Mouse (Mus musculus): ENCODE measurements at regions not wholly inside any gene's neighbourhood (a gene's known extent, or its start where the extent isn't known, plus 50 kb on each side); places are given as distances from the start of the nearest gene placed in this dataset.
"Not testable (repeated sequence)": the region's sequence is repeated elsewhere in the genome, so short reads cannot be mapped to it uniquely, and the experiment has no call there.

DNA sequence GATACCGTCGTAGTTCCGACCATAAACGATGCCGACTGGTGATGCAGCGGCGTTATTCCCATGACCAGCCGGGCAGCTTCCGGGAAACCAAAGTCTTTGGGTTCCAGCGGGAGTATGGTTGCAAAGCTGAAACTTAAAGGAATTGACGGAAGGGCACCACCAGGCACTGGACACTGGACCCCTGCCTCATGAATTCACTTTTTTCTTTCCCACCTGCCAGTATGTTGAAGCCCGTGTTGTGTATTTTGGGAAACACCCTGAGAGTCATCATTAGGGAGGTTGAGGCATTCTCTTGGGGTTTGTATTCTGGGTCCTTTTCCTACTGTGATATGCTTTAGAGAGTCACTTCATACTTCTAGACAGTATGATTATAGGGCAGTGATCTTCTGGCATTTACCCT lies 197.9 kb downstream of the Samd9l start:
- H3K36me3 ChIP-seq (ENCODE audit: control insufficient read depth, insufficient read depth, low read length, poor library complexity, severe bottlenecking); in situ Hi-C loops (cut with MboI; ENCODE audit: low sequenced_read_pairs in 2 of 2, unreplicated experiment in 2 of 2); H3K9me3 ChIP-seq (ENCODE audit: control insufficient read depth, insufficient read depth, low read depth, low read length); H3K4me3 ChIP-seq (ENCODE audit: insufficient read depth in 1 of 2, low read depth in 1 of 2, low read length in 2 of 2, poor library complexity in 1 of 2, severe bottlenecking in 1 of 2); DNase-seq (ENCODE audit: low read depth, low spot score); H3K9ac ChIP-seq (ENCODE audit: insufficient read depth, low read depth, low read length, poor library complexity, severe bottlenecking); H3K27ac ChIP-seq (ENCODE audit: insufficient read depth, low read depth, low read length, poor library complexity, severe bottlenecking); H3K4me1 ChIP-seq (ENCODE audit: control insufficient read depth in 2 of 2, insufficient read depth in 2 of 2, low read length in 2 of 2, poor library complexity in 1 of 2): not testable (repeated sequence)

- Histone ChIP-seq H3K4me1 (ENCODE audit: control insufficient read depth in 2 of 2, insufficient read depth in 2 of 2, low read length in 2 of 2, poor library complexity in 1 of 2) (no peaks in the 10 kb centered on the region), H3K9ac (ENCODE audit: insufficient read depth, low read depth, low read length, poor library complexity, severe bottlenecking) (no peak overlapping the region), H3K9me3 (ENCODE audit: control insufficient read depth, insufficient read depth, low read depth, low read length) (no peaks in the 10 kb centered on the region), H3K4me3 (ENCODE audit: insufficient read depth in 1 of 2, low read depth in 1 of 2, low read length in 2 of 2, poor library complexity in 1 of 2, severe bottlenecking in 1 of 2) (no peak overlapping the region), H3K27ac (ENCODE audit: insufficient read depth, low read depth, low read length, poor library complexity, severe bottlenecking) (no peak overlapping the region), H3K36me3 (ENCODE audit: control insufficient read depth, insufficient read depth, low read length, poor library complexity, severe bottlenecking) (no peaks in the 10 kb centered on the region)
- TF ChIP-seq MAFK (IDR thresholded peaks at IDR 0.05; ENCODE audit: insufficient read depth, low read depth, low read length), result no peak
- TF ChIP-seq CHD2 (IDR thresholded peaks at IDR 0.05; ENCODE audit: low read depth, low read length), result no peak
- no peak for TF ChIP-seq ZC3H11A (IDR thresholded peaks at IDR 0.05; ENCODE audit: borderline replicate concordance, low read depth, low read length)
- no peak for TF ChIP-seq HCFC1 (IDR thresholded peaks at IDR 0.05; ENCODE audit: borderline replicate concordance, insufficient read depth, low read length)
- TF ChIP-seq ZNF384 (IDR thresholded peaks at IDR 0.05; ENCODE audit: low read depth, low read length), result no peak
- in situ Hi-C loops (cut with MboI; ENCODE audit: low sequenced_read_pairs in 2 of 2, unreplicated experiment in 2 of 2), result no loop called here
- DNase-seq (ENCODE audit: low read depth, low spot score), result no peak
These were observed 198.3 kb downstream of the Samd9l start for GRCm38 (mm10) chr6:3201107-3201506.

DNA sequence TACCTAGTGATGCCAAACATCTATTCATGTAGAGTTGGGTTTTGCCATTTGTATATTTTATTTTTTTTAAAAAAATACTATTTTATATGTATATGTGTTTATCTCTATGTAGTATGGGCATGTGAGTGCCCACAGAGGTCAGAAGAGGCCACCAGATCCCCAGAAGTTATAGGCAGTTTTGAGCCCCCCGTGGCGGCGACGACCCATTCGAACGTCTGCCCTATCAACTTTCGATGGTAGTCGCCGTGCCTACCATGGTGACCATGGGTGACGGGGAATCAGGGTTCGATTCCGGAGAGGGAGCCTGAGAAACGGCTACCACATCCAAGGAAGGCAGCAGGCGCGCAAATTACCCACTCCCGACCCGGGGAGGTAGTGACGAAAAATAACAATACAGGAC lies 198.8 kb downstream of the Samd9l start:
- in situ Hi-C loops (cut with MboI; ENCODE audit: low sequenced_read_pairs in 2 of 2, unreplicated experiment in 2 of 2); H3K36me3 ChIP-seq (ENCODE audit: control insufficient read depth, insufficient read depth, low read length, poor library complexity, severe bottlenecking); H3K9ac ChIP-seq (ENCODE audit: insufficient read depth, low read depth, low read length, poor library complexity, severe bottlenecking); H3K27ac ChIP-seq (ENCODE audit: insufficient read depth, low read depth, low read length, poor library complexity, severe bottlenecking); H3K4me3 ChIP-seq (ENCODE audit: insufficient read depth in 1 of 2, low read depth in 1 of 2, low read length in 2 of 2, poor library complexity in 1 of 2, severe bottlenecking in 1 of 2); H3K4me1 ChIP-seq (ENCODE audit: control insufficient read depth in 2 of 2, insufficient read depth in 2 of 2, low read length in 2 of 2, poor library complexity in 1 of 2); H3K9me3 ChIP-seq (ENCODE audit: control insufficient read depth, insufficient read depth, low read depth, low read length): not testable (repeated sequence)
- peak; percentile 38 for DNase-seq (ENCODE audit: low read depth, low spot score)

DNA sequence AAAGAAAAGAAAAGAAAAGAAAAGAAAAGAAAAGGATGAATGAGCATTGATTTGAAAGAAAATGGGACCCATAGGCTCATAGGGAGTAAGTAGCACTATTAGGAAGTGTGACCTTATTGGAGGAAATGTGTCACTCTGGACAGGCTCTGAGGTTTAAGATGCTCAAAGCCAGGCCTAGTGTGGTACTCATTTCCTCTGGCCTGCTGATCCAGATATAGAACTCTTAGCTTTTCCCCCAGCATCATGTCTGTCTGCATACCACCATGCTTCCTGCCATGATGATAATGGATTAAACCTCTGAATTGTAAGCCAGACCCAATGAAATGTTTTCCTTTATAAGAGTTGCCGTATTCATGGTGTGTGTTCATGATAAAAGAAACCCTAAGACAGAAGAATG lies 206.9 kb downstream of the Samd9l start:
- in situ Hi-C loops (cut with MboI; ENCODE audit: low sequenced_read_pairs in 2 of 2, unreplicated experiment in 2 of 2); H3K4me1 ChIP-seq (ENCODE audit: control insufficient read depth in 2 of 2, insufficient read depth in 2 of 2, low read length in 2 of 2, poor library complexity in 1 of 2); H3K9me3 ChIP-seq (ENCODE audit: control insufficient read depth, insufficient read depth, low read depth, low read length); H3K27ac ChIP-seq (ENCODE audit: insufficient read depth, low read depth, low read length, poor library complexity, severe bottlenecking); H3K4me3 ChIP-seq (ENCODE audit: insufficient read depth in 1 of 2, low read depth in 1 of 2, low read length in 2 of 2, poor library complexity in 1 of 2, severe bottlenecking in 1 of 2); DNase-seq (ENCODE audit: low read depth, low spot score); H3K9ac ChIP-seq (ENCODE audit: insufficient read depth, low read depth, low read length, poor library complexity, severe bottlenecking); H3K36me3 ChIP-seq (ENCODE audit: control insufficient read depth, insufficient read depth, low read length, poor library complexity, severe bottlenecking): not testable (repeated sequence)

- H3K36me3 ChIP-seq (ENCODE audit: control insufficient read depth, insufficient read depth, low read length, poor library complexity, severe bottlenecking); H3K9ac ChIP-seq (ENCODE audit: insufficient read depth, low read depth, low read length, poor library complexity, severe bottlenecking); DNase-seq (ENCODE audit: low read depth, low spot score); H3K4me3 ChIP-seq (ENCODE audit: insufficient read depth in 1 of 2, low read depth in 1 of 2, low read length in 2 of 2, poor library complexity in 1 of 2, severe bottlenecking in 1 of 2); H3K4me1 ChIP-seq (ENCODE audit: control insufficient read depth in 2 of 2, insufficient read depth in 2 of 2, low read length in 2 of 2, poor library complexity in 1 of 2); H3K27ac ChIP-seq (ENCODE audit: insufficient read depth, low read depth, low read length, poor library complexity, severe bottlenecking); H3K9me3 ChIP-seq (ENCODE audit: control insufficient read depth, insufficient read depth, low read depth, low read length); in situ Hi-C loops (cut with MboI; ENCODE audit: low sequenced_read_pairs in 2 of 2, unreplicated experiment in 2 of 2): not testable (repeated sequence)
These were observed 207.5 kb downstream of the Samd9l start for GRCm38 (mm10) chr6:3191695-3192423.
